Mouse (Mus musculus) heart, embryonic 13.5 days (tissue): ENCODE measurements at regions not wholly inside any gene's neighbourhood (a gene's known extent, or its start where the extent isn't known, plus 50 kb on each side); places are given as distances from the start of the nearest gene placed in this dataset.
A peak's percentile ranks its signal among the peaks of the same experiment; 100 is the strongest.
"Not testable (repeated sequence)": the region's sequence is repeated elsewhere in the genome, so short reads cannot be mapped to it uniquely, and the experiment has no call there.

Experiments used
- ATAC-seq: fragments of 200-750 bp; cut with Nextera tagmentation; 2 replicates; pipeline ENCODE4 v1.8.0; 2017; ENCODE audit warnings: moderate TSS enrichment; ENCODE audit not compliant: insufficient number of reproducible peaks, low FRiP score, low TSS enrichment; ENCODE audit errors: extremely low read depth
- H3K27ac ChIP-seq: fragments of 300-500 bp; sonication (generic); replicated peaks from 2 replicates; pipeline ENCODE4 v1.5.1; 2015; ENCODE audit warnings: moderate library complexity, mild to moderate bottlenecking, inconsistent platforms
- H3K27me3 ChIP-seq: fragments of 300-500 bp; sonication (generic); replicated peaks from 2 replicates; pipeline ENCODE4 v1.6.1; 2015; ENCODE audit warnings: mild to moderate bottlenecking, inconsistent platforms
- H3K36me3 ChIP-seq: fragments of 300-500 bp; sonication (generic); 2 replicates; pipeline ENCODE4 v1.6.1; 2015; ENCODE audit warnings: mild to moderate bottlenecking, inconsistent platforms
- H3K4me1 ChIP-seq: fragments of 300-500 bp; sonication (generic); 2 replicates; pipeline ENCODE4 v1.6.1; 2015; ENCODE audit warnings: inconsistent platforms
- H3K4me2 ChIP-seq: fragments of 300-500 bp; sonication (generic); 2 replicates; pipeline ENCODE4 v1.6.1; 2015; ENCODE audit warnings: inconsistent platforms, mild to moderate bottlenecking, moderate library complexity
- H3K4me3 ChIP-seq: fragments of 300-500 bp; sonication (generic); 2 replicates; pipeline ENCODE4 v1.5.1; 2015; ENCODE audit warnings: moderate library complexity, mild to moderate bottlenecking, inconsistent platforms
- H3K9ac ChIP-seq: fragments of 300-500 bp; sonication (generic); 2 replicates; pipeline ENCODE4 v1.6.1; 2015; ENCODE audit warnings: inconsistent platforms, mild to moderate bottlenecking, moderate library complexity
- H3K9me3 ChIP-seq: fragments of 300-500 bp; sonication (generic); 2 replicates; pipeline ENCODE4 v1.6.1; 2016; ENCODE audit warnings: inconsistent platforms
- WGBS: fragments of 180-500 bp; shearing (Covaris S2); methylation state at CpG from one replicate; pipeline ENCODE4 v1.1.7; 2015; ENCODE audit warnings: mixed read lengths; 5-methylcytosine and 5-hydroxymethylcytosine counted together

- 69% methylated on average over 2 of the region's 2 CpGs for WGBS
- not testable (repeated sequence) for H3K27ac ChIP-seq, H3K9me3 ChIP-seq, H3K4me1 ChIP-seq, H3K36me3 ChIP-seq, H3K4me3 ChIP-seq, H3K4me2 ChIP-seq, H3K9ac ChIP-seq, ATAC-seq, H3K27me3 ChIP-seq
These were observed 62.1 kb downstream of the Duxbl3 start for GRCm38 (mm10) chr14:26319821-26320220.

DNA sequence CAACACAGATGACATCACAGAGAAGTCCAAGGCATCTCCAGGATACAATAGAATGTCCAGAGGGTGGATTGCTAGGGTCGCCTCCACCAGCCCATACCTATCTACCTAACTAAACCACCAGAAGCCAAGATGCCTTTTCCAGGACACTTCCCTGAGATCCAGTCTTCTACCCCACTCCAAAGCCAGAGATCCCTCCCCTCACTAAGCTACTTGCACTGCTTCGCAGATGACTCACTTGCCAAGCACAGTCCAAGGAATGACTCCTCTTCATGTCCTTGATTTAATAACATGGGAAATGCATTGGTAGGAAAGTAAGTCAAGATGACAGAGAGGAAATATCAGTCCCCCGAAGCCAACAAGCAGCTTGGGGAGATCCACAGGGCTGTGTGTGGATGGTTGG lies 63.0 kb downstream of the Duxbl3 start:
- no peaks in the 10 kb centered on the region for H3K9me3 ChIP-seq
- no peak overlapping the region for H3K4me2 ChIP-seq
- 81% methylated on average over 3 of the region's 3 CpGs for WGBS
- H3K27ac ChIP-seq, result no peak overlapping the region
- H3K4me1 ChIP-seq, result no peaks in the 10 kb centered on the region
- no peaks in the 10 kb centered on the region for H3K36me3 ChIP-seq
- H3K9ac ChIP-seq, result no peak overlapping the region
- H3K27me3 ChIP-seq, result no peaks in the 10 kb centered on the region
- no peak overlapping the region for H3K4me3 ChIP-seq
- ATAC-seq, result no peak

- no peak overlapping the region for H3K4me2 ChIP-seq
- H3K9ac ChIP-seq, result no peak overlapping the region
- H3K4me3 ChIP-seq, result no peak overlapping the region
- no peaks in the 10 kb centered on the region for H3K36me3 ChIP-seq
- H3K9me3 ChIP-seq, result no peaks in the 10 kb centered on the region
- H3K4me1 ChIP-seq, result no peaks in the 10 kb centered on the region
- no peak for ATAC-seq
- WGBS, result 76% methylated on average over 6 of the region's 6 CpGs
- H3K27me3 ChIP-seq, result no peaks in the 10 kb centered on the region
- H3K27ac ChIP-seq, result no peak overlapping the region
These were observed 70.8 kb downstream of the Duxbl3 start for GRCm38 (mm10) chr14:26328562-26328961.

GRCm38 (mm10) chr14:26341111-26341510 lies 83.3 kb downstream of the Duxbl3 start:
- Histone ChIP-seq H3K36me3 (no peaks in the 10 kb centered on the region), H3K4me1 (no peaks in the 10 kb centered on the region), H3K9me3 (no peaks in the 10 kb centered on the region), H3K4me3 (no peak overlapping the region), H3K9ac (no peak overlapping the region), H3K4me2 (no peak overlapping the region), H3K27me3 (0 out of 2 replicates have a peak, but pooled peaks cover 3% of the 10 kb centered on the region), H3K27ac (no peak overlapping the region)
- 82% methylated on average over 5 of the region's 5 CpGs for WGBS
- ATAC-seq, result no peak

GRCm38 (mm10) chr14:26345227-26345626 lies 87.5 kb downstream of the Duxbl3 start:
- WGBS, result 61% methylated on average over 1 of the region's 1 CpGs

DNA sequence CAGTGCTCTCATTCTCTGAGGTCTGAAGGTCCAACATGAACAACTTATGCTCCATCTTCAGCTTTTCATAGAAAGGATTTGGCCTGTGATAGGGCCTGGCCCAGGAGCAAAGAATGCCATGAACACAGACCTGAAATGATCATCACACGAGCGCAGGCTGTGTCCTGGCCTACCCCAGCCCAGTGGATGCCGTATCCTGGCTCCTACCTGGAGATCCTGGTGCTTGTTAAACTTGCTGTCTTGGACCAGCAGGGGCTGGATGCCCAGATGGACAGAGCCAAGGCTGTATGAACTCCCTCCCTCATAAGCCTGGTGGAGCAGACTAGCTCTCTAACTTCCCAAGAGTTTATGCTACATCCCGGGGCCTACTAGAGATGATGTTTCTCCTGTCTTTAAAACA lies 89.5 kb downstream of the Duxbl3 start:
- whole genome bisulfite sequencing, result 95% methylated on average over 4 of the region's 4 CpGs
- Histone ChIP-seq H3K9ac (no peak overlapping the region), H3K27ac (no peak overlapping the region), H3K4me1 (peaks cover 18% of the 10 kb centered on the region), H3K4me2 (no peak overlapping the region), H3K4me3 (no peak overlapping the region), H3K27me3 (0 out of 2 replicates have a peak, but pooled peaks cover 3% of the 10 kb centered on the region), H3K9me3 (no peaks in the 10 kb centered on the region), H3K36me3 (no peaks in the 10 kb centered on the region)
- ATAC-seq, result no peak

More at GRCm38 (mm10) chr14:26345227-26345626, 87.5 kb downstream of the Duxbl3 start:
- Histone ChIP-seq H3K9me3 (no peaks in the 10 kb centered on the region), H3K4me1 (peaks cover 18% of the 10 kb centered on the region), H3K9ac (no peak overlapping the region), H3K27ac (no peak overlapping the region), H3K4me2 (no peak overlapping the region), H3K4me3 (no peak overlapping the region), H3K36me3 (no peaks in the 10 kb centered on the region), H3K27me3 (0 out of 2 replicates have a peak, but pooled peaks cover 3% of the 10 kb centered on the region)
- no peak for ATAC-seq

DNA sequence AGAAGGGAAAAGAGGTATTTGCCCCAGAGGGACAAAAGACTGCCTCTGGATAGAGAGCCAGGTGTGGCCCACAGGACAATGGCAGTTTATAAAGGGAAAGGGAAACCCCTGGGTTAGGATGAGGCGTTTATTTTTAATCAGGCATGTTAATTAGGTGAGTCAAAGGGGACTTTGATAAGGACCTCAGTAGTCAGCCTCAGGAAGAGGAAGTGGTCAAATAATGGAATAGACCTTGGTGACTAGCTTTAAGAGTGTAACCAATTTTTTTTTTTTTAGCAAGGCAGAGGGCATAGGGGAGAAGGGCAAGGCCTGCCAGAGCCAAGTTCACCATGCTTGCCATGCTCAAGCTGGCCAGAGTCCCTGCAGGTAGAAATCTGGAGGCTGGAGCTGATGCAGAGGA lies 95.2 kb downstream of the Duxbl3 start:
- H3K36me3 ChIP-seq, result no peaks in the 10 kb centered on the region
- ATAC-seq, result no peak
- H3K9ac ChIP-seq, result no peak overlapping the region
- H3K4me1 ChIP-seq, result peaks cover 30% of the 10 kb centered on the region
- H3K4me3 ChIP-seq, result no peak overlapping the region
- H3K9me3 ChIP-seq, result no peaks in the 10 kb centered on the region
- no peaks in the 10 kb centered on the region for H3K27me3 ChIP-seq
- H3K27ac ChIP-seq, result no peak overlapping the region
- WGBS, result 40% methylated on average over 1 of the region's 1 CpGs
- H3K4me2 ChIP-seq, result no peak overlapping the region

DNA sequence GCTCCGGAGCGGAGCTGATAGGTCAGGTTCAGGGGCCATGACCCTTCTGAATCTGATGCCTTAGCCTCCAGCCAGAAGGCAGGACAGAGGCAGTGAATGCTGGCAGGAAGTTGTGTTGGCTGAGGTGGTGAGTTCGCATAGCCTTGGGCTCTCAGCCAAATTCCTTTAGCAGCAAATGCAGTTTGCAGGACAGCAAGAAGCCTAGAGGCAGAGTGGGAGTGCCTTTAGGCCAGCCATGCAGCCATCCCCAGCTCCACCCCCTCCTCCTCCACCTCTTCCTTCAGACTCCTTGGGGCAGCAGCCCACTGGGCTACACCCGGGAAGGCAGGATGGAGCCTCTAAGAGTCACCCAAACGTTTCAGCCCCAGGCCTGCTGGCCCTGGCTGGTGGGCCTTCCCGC lies 99.5 kb downstream of the Duxbl3 start:
- H3K27me3 ChIP-seq, result no peaks in the 10 kb centered on the region
- H3K4me2 ChIP-seq, result peak overlapping the region; percentile 35
- no peaks in the 10 kb centered on the region for H3K9me3 ChIP-seq
- no peak overlapping the region for H3K27ac ChIP-seq
- peaks cover 21% of the 10 kb centered on the region for H3K4me1 ChIP-seq
- H3K9ac ChIP-seq, result peak overlapping the region; percentile 3; the same call in 1 of the 2 replicates
- H3K36me3 ChIP-seq, result no peaks in the 10 kb centered on the region
- no peak overlapping the region for H3K4me3 ChIP-seq
- ATAC-seq, result peak; percentile 63; the same call in 1 of the 2 replicates
- WGBS, result 22% methylated on average over 6 of the region's 6 CpGs

DNA sequence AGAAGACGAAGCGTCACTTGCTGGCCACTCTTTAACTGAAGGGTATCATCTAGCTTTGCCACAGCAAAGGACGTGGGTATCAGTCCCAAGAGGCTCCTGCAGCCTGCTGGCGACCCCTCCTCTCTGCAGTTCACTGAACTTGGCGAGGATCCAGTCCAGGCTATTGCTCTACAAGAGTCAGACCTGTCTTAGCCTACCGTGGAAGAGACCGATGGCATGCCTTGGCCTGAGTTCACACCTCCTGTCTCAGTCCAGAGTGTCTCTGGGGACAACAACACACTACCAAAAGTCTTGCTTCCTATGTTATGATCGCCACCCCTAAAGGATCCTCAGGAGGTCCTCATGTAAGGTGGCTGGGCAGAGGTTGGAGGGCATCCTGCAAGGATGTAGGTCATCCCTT lies 100.2 kb downstream of the Duxbl3 start:
- H3K27ac ChIP-seq, result no peak overlapping the region
- H3K27me3 ChIP-seq, result no peaks in the 10 kb centered on the region
- H3K9me3 ChIP-seq, result no peaks in the 10 kb centered on the region
- no peak overlapping the region for H3K9ac ChIP-seq
- no peak overlapping the region for H3K4me3 ChIP-seq
- no peaks in the 10 kb centered on the region for H3K36me3 ChIP-seq
- 55% methylated on average over 8 of the region's 8 CpGs for WGBS
- no peak overlapping the region for H3K4me2 ChIP-seq
- peaks cover 18% of the 10 kb centered on the region for H3K4me1 ChIP-seq
- no peak for ATAC-seq

DNA sequence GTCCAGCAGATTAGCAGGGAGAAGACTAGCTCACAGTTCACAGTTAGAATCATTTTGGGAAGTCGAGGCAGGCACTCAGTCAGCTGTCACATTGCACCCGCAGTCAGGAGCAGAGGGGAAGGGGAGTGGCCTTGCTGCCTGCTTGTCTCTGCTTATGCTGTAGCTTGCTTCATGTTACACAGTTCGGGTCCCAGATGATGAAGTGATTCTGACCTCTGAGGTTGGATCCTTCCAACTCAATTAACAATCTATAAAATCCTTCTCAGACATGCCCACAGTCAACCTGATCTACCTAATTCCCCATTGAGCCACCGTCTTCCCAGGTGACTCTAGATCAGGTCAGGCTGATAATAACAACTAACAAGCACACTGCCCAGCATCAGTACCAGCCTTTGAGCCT lies 102.3 kb downstream of the Duxbl3 start:
- no peak overlapping the region for H3K4me2 ChIP-seq
- H3K9ac ChIP-seq, result no peak overlapping the region
- ATAC-seq, result no peak
- no peaks in the 10 kb centered on the region for H3K9me3 ChIP-seq
- WGBS, result 68% methylated on average over 4 of the region's 4 CpGs
- no peak overlapping the region for H3K4me3 ChIP-seq
- H3K4me1 ChIP-seq, result peaks cover 16% of the 10 kb centered on the region
- no peak overlapping the region for H3K27ac ChIP-seq
- no peaks in the 10 kb centered on the region for H3K36me3 ChIP-seq
- no peaks in the 10 kb centered on the region for H3K27me3 ChIP-seq

- 86% methylated on average over 3 of the region's 3 CpGs for WGBS
- no peaks in the 10 kb centered on the region for H3K36me3 ChIP-seq
- no peak overlapping the region for H3K4me3 ChIP-seq
- H3K4me2 ChIP-seq, result no peak overlapping the region
- no peaks in the 10 kb centered on the region for H3K9me3 ChIP-seq
- no peak overlapping the region for H3K9ac ChIP-seq
- no peak for ATAC-seq
- H3K27ac ChIP-seq, result no peak overlapping the region
- peaks cover 16% of the 10 kb centered on the region for H3K4me1 ChIP-seq
- H3K27me3 ChIP-seq, result no peaks in the 10 kb centered on the region
These were observed 103.4 kb downstream of the Duxbl3 start for GRCm38 (mm10) chr14:26361206-26361605.
